Mouse (Mus musculus): ENCODE results near the gene Wdr35. TPM values are rescaled to one million over a fixed set of nuclear protein-coding genes. Genes with fewer than 3 reads are reported as not detected.

The Wdr35 gene
- polyA plus RNA-seq, 1 experiment from 2014 or later = 21.9 TPM

- no peaks in the 10 kb centered on the region for H3K4me1 ChIP-seq (ENCODE audit: control insufficient read depth, insufficient read depth, low read length)
- H3K9me3 ChIP-seq (ENCODE audit: control insufficient read depth, low read length) = no peaks in the 10 kb centered on the region
- H3K4me3 ChIP-seq (ENCODE audit: low read length) = no peak overlapping the region
- no peak for ATAC-seq (ENCODE audit: low FRiP score, low TSS enrichment)
- no peaks in the 10 kb centered on the region for H3K27me3 ChIP-seq (ENCODE audit: control insufficient read depth, insufficient read depth, low read length)
- H3K27ac ChIP-seq (ENCODE audit: low read depth, low read length) = no peak overlapping the region
- no peak overlapping the region for H3K4me2 ChIP-seq (replicated peaks; ENCODE audit: low read depth, low read length)
- WGBS = 48% methylated on average over 4 of the region's 4 CpGs
- no peak overlapping the region for H3K9ac ChIP-seq (ENCODE audit: low read depth, low read length)
- H3K36me3 ChIP-seq (ENCODE audit: control insufficient read depth, insufficient read depth, low read length) = no peaks in the 10 kb centered on the region
These were observed 97.8 kb downstream of the Wdr35 start for GRCm38 (mm10) chr12:9071493-9071892.

- Histone ChIP-seq H3K4me1 (ENCODE audit: control insufficient read depth, insufficient read depth, low read length) (no peaks in the 10 kb centered on the region), H3K27me3 (ENCODE audit: control insufficient read depth, insufficient read depth, low read length) (no peaks in the 10 kb centered on the region), H3K9me3 (ENCODE audit: control insufficient read depth, low read length) (no peaks in the 10 kb centered on the region), H3K4me2 (replicated peaks; ENCODE audit: low read depth, low read length) (no peak overlapping the region), H3K27ac (ENCODE audit: low read depth, low read length) (no peak overlapping the region), H3K4me3 (ENCODE audit: low read length) (no peak overlapping the region), H3K9ac (ENCODE audit: low read depth, low read length) (no peak overlapping the region), H3K36me3 (ENCODE audit: control insufficient read depth, insufficient read depth, low read length) (no peaks in the 10 kb centered on the region)
- ATAC-seq (ENCODE audit: low FRiP score, low TSS enrichment) = no peak
- 88% methylated on average over 3 of the region's 3 CpGs for WGBS
These were observed 103.9 kb downstream of the Wdr35 start for GRCm38 (mm10) chr12:9077554-9078125.

Other genes starting within 250 kb of the Wdr35 start
- gene Sdc1, start 202.6 kb upstream of the Wdr35 start, polyA plus RNA-seq (2014; fragmentation: Nextera tagmentation; extraction: Ambion mirVana) = 41.9 and 57.3 TPM in 2 replicates
- 140 and 337 TPM in 2 replicates for gene Laptm4a, start 52.2 kb upstream of the Wdr35 start, polyA plus RNA-seq (2014; fragmentation: Nextera tagmentation; extraction: Ambion mirVana)
- 0.11 and 0.37 TPM in 2 replicates for gene Matn3, start 26.0 kb upstream of the Wdr35 start, polyA plus RNA-seq (2014; fragmentation: Nextera tagmentation; extraction: Ambion mirVana)
- 26.1 and 30.4 TPM in 2 replicates for gene Ttc32, start 56.1 kb downstream of the Wdr35 start, polyA plus RNA-seq (2014; fragmentation: Nextera tagmentation; extraction: Ambion mirVana)

Measured in kidney, embryonic 14.5 days (tissue).